In the genomic region with DNA sequence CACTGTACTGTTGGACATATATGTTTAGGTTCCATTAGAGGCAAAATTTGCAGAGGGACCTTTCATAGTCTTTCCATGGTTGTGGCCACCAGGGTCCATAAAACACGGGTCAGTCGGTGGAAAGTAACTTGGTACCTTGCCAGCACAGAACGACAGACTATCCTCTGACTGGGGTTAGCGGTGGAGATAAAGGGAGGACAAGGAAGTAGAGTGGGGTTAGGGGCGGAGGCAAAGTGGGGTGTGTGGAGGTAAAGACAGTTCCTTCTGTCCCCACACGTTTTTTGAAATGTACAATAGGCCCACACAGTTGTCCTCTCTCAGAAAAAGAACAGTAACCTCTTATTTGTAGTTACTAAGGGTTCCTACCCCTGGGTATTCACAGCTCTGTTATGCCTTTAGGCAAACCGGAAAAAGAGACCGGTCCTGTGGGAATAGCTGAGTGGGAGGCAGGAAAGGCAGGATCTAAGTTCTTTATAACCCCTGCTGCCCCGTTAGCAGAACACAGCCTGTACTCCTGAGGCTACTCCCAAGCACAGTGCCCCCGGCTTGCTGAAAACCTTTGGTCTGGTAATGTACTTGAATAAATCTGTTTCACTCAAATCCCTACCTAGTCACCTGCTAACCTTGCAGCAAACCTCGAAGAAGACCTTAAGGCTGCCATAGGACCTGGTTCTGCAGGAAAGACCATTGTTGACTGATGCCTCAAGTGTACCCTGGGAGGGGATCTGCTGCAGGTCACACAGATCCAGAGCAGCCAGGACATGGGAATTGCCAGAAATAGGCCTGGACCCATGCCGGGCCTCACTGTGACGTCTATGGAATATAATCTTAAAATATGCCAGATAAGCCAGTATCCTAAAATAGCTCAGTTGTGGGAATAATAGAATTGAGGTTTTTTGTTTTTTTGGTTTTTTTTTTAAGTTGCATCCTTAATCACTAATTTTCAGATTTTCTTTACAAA, we compare ENCODE assay signal across 17 mouse cellular contexts. TPM values are rescaled to one million over a fixed set of nuclear protein-coding genes. Genes with fewer than 3 reads are reported as not detected.
A peak's percentile ranks its signal among the peaks of the same experiment; 100 is the strongest.
DNase-seq lines count a peak whose midpoint lies in the region; ATAC-seq lines count a peak whose summit lies in the region.
"Had no signal": no experiment of that assay in that cellular context is flagged by ENCODE, and none has a peak within 500 bp of the region (broad histone marks: within the 10 kb centered on the region; RNA-seq: fewer than 3 reads in every experiment).

No protein-coding gene starts in this region.

- 41% methylated on average over 13 of the region's 13 CpGs for WGBS in heart, embryonic 13.5 days
- 81% methylated on average over 13 of the region's 13 CpGs for WGBS in hindbrain, embryonic 13.5 days

- ATAC-seq in heart, embryonic 13.5 days (ENCODE audit: extremely low read depth, insufficient number of reproducible peaks, low FRiP score, low TSS enrichment), result no peak
- peak; percentile 79 for ATAC-seq in megakaryocyte-erythroid progenitor cell, adult 5-6 weeks (replicated peaks; ENCODE audit: low FRiP score, low TSS enrichment, poor library complexity, severe bottlenecking)
- no peak for ATAC-seq in hindbrain, embryonic 13.5 days (ENCODE audit: low FRiP score)
- ATAC-seq: forebrain, embryonic 16.5 days; hindbrain, postnatal 0 days; liver, postnatal 0 days had no signal

- H3K4me2 ChIP-seq in heart, embryonic 13.5 days, result no peak overlapping the region
- H3K4me2 ChIP-seq in hindbrain, embryonic 13.5 days, result no peak overlapping the region
- H3K4me2 ChIP-seq: neural tube, embryonic 12.5 days; stomach, embryonic 15.5 days had no signal

- no peaks in the 10 kb centered on the region; the same call in 1 of the 2 replicates for H3K4me1 ChIP-seq in brown adipose tissue, adult 24 weeks (ENCODE audit: control insufficient read depth, insufficient read depth, insufficient read length, low read length)
- peaks cover 10% of the 10 kb centered on the region for H3K4me1 ChIP-seq in heart, embryonic 13.5 days
- H3K4me1 ChIP-seq in hindbrain, embryonic 13.5 days (replicated peaks), result no peaks in the 10 kb centered on the region
- H3K4me1 ChIP-seq: midbrain, embryonic 10.5 days; neural tube, embryonic 12.5 days; stomach, embryonic 15.5 days had no signal

- no peaks in the 10 kb centered on the region for H3K36me3 ChIP-seq in heart, embryonic 13.5 days
- H3K36me3 ChIP-seq in hindbrain, embryonic 13.5 days, result no peaks in the 10 kb centered on the region
- H3K36me3 ChIP-seq: midbrain, embryonic 10.5 days; neural tube, embryonic 12.5 days; stomach, embryonic 15.5 days had no signal

- no peaks in the 10 kb centered on the region for H3K27me3 ChIP-seq in heart, embryonic 13.5 days (replicated peaks)
- no peaks in the 10 kb centered on the region for H3K27me3 ChIP-seq in hindbrain, embryonic 13.5 days
- H3K27me3 ChIP-seq: neural tube, embryonic 12.5 days; stomach, embryonic 15.5 days had no signal

- no peak overlapping the region for H3K9ac ChIP-seq in heart, embryonic 13.5 days
- no peak overlapping the region for H3K9ac ChIP-seq in hindbrain, embryonic 13.5 days
- H3K9ac ChIP-seq: liver, postnatal 0 days; neural tube, embryonic 12.5 days; stomach, embryonic 15.5 days had no signal

- H3K4me3 ChIP-seq in brown adipose tissue, adult 24 weeks (ENCODE audit: insufficient read depth, low read depth, low read length), result no peak overlapping the region
- H3K4me3 ChIP-seq in heart, embryonic 13.5 days, result no peak overlapping the region
- no peak overlapping the region for H3K4me3 ChIP-seq in hindbrain, embryonic 13.5 days
- H3K4me3 ChIP-seq: midbrain, embryonic 10.5 days; neural tube, embryonic 12.5 days; stomach, embryonic 15.5 days had no signal

- peak; percentile 2 for DNase-seq in gastrocnemius, adult 18-20 months (ENCODE audit: low spot score)
- DNase-seq in gastrocnemius, adult 8-10 months (ENCODE audit: low spot score in 2 of 2), result no peak
- no peak for DNase-seq in right cerebral cortex, postnatal 25 days
- DNase-seq in layer of hippocampus, postnatal 25 days (ENCODE audit: extremely low spot score in 1 of 2, low spot score in 1 of 2), result no peak
- DNase-seq: left cerebral cortex, postnatal 4 days; liver, postnatal 0 days had no signal

- H3K9me3 ChIP-seq in heart, embryonic 13.5 days, result no peaks in the 10 kb centered on the region
- H3K9me3 ChIP-seq in hindbrain, embryonic 13.5 days, result no peaks in the 10 kb centered on the region
- H3K9me3 ChIP-seq: midbrain, embryonic 10.5 days; neural tube, embryonic 12.5 days; stomach, embryonic 15.5 days had no signal

- peak overlapping the region; percentile 79 for H3K27ac ChIP-seq in brown adipose tissue, adult 24 weeks (replicated peaks; ENCODE audit: low read depth, low read length)
- peak overlapping the region; percentile 70 for H3K27ac ChIP-seq in heart, embryonic 13.5 days (replicated peaks)
- no peak overlapping the region for H3K27ac ChIP-seq in hindbrain, embryonic 13.5 days
- H3K27ac ChIP-seq: hindbrain, postnatal 0 days; midbrain, embryonic 10.5 days; neural tube, embryonic 12.5 days; stomach, embryonic 15.5 days had no signal

RNA-seq across cellular contexts. Expression of a gene that starts 51.6 kb away (rescaled TPM):
- not detected for total RNA-seq in gastrocnemius, adult 18-20 months (2021)
- not detected for total RNA-seq in gastrocnemius, adult 8-10 months (2022)
- polyA plus RNA-seq in brown adipose tissue, adult 24 weeks (2012; ENCODE audit: insufficient read depth, insufficient read length, missing spikeins), result not detected in 2 replicates
- polyA plus RNA-seq in heart, embryonic 13.5 days (2015; fragmentation: Nextera tagmentation; extraction: Ambion mirVana), result not detected in 2 replicates
- total RNA-seq in megakaryocyte-erythroid progenitor cell, adult 5-6 weeks (2014; fragmentation: Nextera tagmentation), result not detected in 2 replicates
- not detected in 2 replicates for total RNA-seq in megakaryocyte-erythroid progenitor cell, adult 5-6 weeks (2017)
- not detected in 2 replicates for polyA plus RNA-seq in hindbrain, embryonic 13.5 days (2015; fragmentation: Nextera tagmentation; extraction: Ambion mirVana)
- total RNA-seq in layer of hippocampus, postnatal 25 days (2021), result not detected
- total RNA-seq: ES-E14; hindbrain, postnatal 0 days; left cerebral cortex, postnatal 4 days had no signal
- polyA plus RNA-seq: embryonic facial prominence, embryonic 14.5 days; forebrain, embryonic 16.5 days; hindbrain, postnatal 0 days; liver, postnatal 0 days; midbrain, embryonic 10.5 days; neural tube, embryonic 12.5 days; stomach, embryonic 15.5 days had no signal
